Mouse (Mus musculus) MEL (cell line): ENCODE data around the gene Secisbp2l. TPM values are rescaled to one million over a fixed set of nuclear protein-coding genes. Genes with fewer than 3 reads are reported as not detected.

ENCODE experiments used
- DNase-seq: peaks from one replicate; pipeline ENCODE4 v3.0.0; 2011; ENCODE audit warnings: low read depth, low spot score
- H3K27ac ChIP-seq: 2 replicates; pipeline ENCODE4 v1.5.1; 2012; ENCODE audit warnings: low read depth, mild to moderate bottlenecking, control low read depth, low read length, moderate library complexity; ENCODE audit not compliant: control insufficient read depth
- H3K27me3 ChIP-seq, 2 experiments: fragments of 150-350 bp in 1 of 2; sonication (generic) in 1 of 2; 2 replicates each; pipeline ENCODE4 v1.6.1; 2012; ENCODE audit warnings: low read length in 2 of 2, mild to moderate bottlenecking in 2 of 2, improper control_type of control experiment in 1 of 2, moderate library complexity in 1 of 2; ENCODE audit not compliant: insufficient read depth in 2 of 2, control insufficient read depth in 1 of 2
- H3K36me3 ChIP-seq, 2 experiments: 2 replicates each; pipeline ENCODE4 v1.6.1; 2012 to 2014; ENCODE audit warnings: low read length in 2 of 2, improper control_type of control experiment in 1 of 2, inconsistent platforms in 1 of 2, mild to moderate bottlenecking in 1 of 2; ENCODE audit not compliant: insufficient read depth in 2 of 2, control insufficient read depth in 1 of 2
- H3K4me1 ChIP-seq, 2 experiments: fragments of 150-350 bp in 1 of 2; sonication (generic) in 1 of 2; 2 replicates each; pipeline ENCODE4 v1.6.1; 2012; ENCODE audit warnings: low read length in 2 of 2, improper control_type of control experiment in 1 of 2, mild to moderate bottlenecking in 1 of 2; ENCODE audit not compliant: insufficient read depth in 2 of 2, control insufficient read depth in 1 of 2
- H3K4me3 ChIP-seq, 2 experiments: fragments of 150-350 bp in 1 of 2; sonication (generic) in 1 of 2; 2 replicates each; pipeline ENCODE4 v1.5.1; 2012; ENCODE audit warnings: low read depth in 2 of 2, low read length in 2 of 2, mild to moderate bottlenecking in 2 of 2, moderate library complexity in 2 of 2, control low read depth in 1 of 2, improper control_type of control experiment in 1 of 2; ENCODE audit not compliant: control insufficient read depth in 1 of 2, insufficient read depth in 1 of 2
- H3K79me2 ChIP-seq: 2 replicates; pipeline ENCODE4 v1.6.1; 2012; ENCODE audit warnings: mild to moderate bottlenecking, low read length, moderate library complexity; ENCODE audit not compliant: control insufficient read depth, poor library complexity, insufficient read depth
- H3K9ac ChIP-seq: 2 replicates; pipeline ENCODE4 v1.6.1; 2012; ENCODE audit warnings: low read depth, mild to moderate bottlenecking, control low read depth, low read length, moderate library complexity; ENCODE audit not compliant: control insufficient read depth, poor library complexity, severe bottlenecking
- H3K9me3 ChIP-seq: fragments of 150-350 bp; sonication (generic); replicated peaks from 2 replicates; pipeline ENCODE4 v1.6.1; 2012; ENCODE audit warnings: mild to moderate bottlenecking, low read length, improper control_type of control experiment, moderate library complexity; ENCODE audit not compliant: insufficient read depth
- BHLHE40 ChIP-seq: IDR thresholded peaks from 2 replicates; pipeline ENCODE4 v1.6.1; 2012; ENCODE audit warnings: low read depth, mild to moderate bottlenecking, inconsistent platforms, low read length, improper control_type of control experiment, borderline replicate concordance
- CHD1 ChIP-seq: IDR thresholded peaks from 2 replicates; pipeline ENCODE4 v1.6.1; 2012; ENCODE audit warnings: low read depth, mild to moderate bottlenecking, inconsistent platforms, low read length, improper control_type of control experiment
- ELF1 ChIP-seq: IDR thresholded peaks from 2 replicates; pipeline ENCODE4 v1.6.1; 2014; ENCODE audit warnings: low read depth, mild to moderate bottlenecking, inconsistent platforms, low read length, improper control_type of control experiment, moderate library complexity
- ETS1 ChIP-seq: IDR thresholded peaks from 2 replicates; pipeline ENCODE4 v1.6.1; 2012; ENCODE audit warnings: low read depth, mild to moderate bottlenecking, inconsistent platforms, low read length, improper control_type of control experiment, moderate library complexity
- GATA1 ChIP-seq: IDR thresholded peaks from 2 replicates; pipeline ENCODE4 v1.6.1; 2011; ENCODE audit warnings: low read depth, low read length, improper control_type of control experiment
- JUND ChIP-seq: IDR thresholded peaks from 2 replicates; pipeline ENCODE4 v1.6.1; 2011; ENCODE audit warnings: low read depth, mild to moderate bottlenecking, improper control_type of control experiment, low read length
- KAT2A ChIP-seq: conservative IDR thresholded peaks from 2 replicates; pipeline ENCODE4 v1.6.1; 2012; ENCODE audit warnings: low read depth, low read length, improper control_type of control experiment, inconsistent platforms
- MAFK ChIP-seq: IDR thresholded peaks from 2 replicates; pipeline ENCODE4 v1.6.1; 2011; ENCODE audit warnings: low read depth, mild to moderate bottlenecking, low read length, improper control_type of control experiment, borderline replicate concordance
- MAX ChIP-seq: IDR thresholded peaks from 2 replicates; pipeline ENCODE4 v1.6.1; 2011; ENCODE audit warnings: low read length, improper control_type of control experiment
- MEF2A ChIP-seq: IDR thresholded peaks from 2 replicates; pipeline ENCODE4 v1.6.1; 2014; ENCODE audit warnings: low read depth, mild to moderate bottlenecking, inconsistent platforms, low read length, improper control_type of control experiment; ENCODE audit not compliant: poor library complexity, insufficient replicate concordance, severe bottlenecking; ENCODE audit errors: extremely low read depth
- MXI1 ChIP-seq: IDR thresholded peaks from 2 replicates; pipeline ENCODE4 v1.6.1; 2011; ENCODE audit warnings: mild to moderate bottlenecking, low read depth, low read length, improper control_type of control experiment
- MYB ChIP-seq: IDR thresholded peaks from 2 replicates; pipeline ENCODE4 v1.6.1; 2011; ENCODE audit warnings: mild to moderate bottlenecking, low read depth, low read length, improper control_type of control experiment
- NELFE ChIP-seq: IDR thresholded peaks from 2 replicates; pipeline ENCODE4 v1.6.1; 2011; ENCODE audit warnings: low read depth, low read length, improper control_type of control experiment
- NRF1 ChIP-seq: IDR thresholded peaks from 2 replicates; pipeline ENCODE4 v1.6.1; 2014; ENCODE audit warnings: low read depth, mild to moderate bottlenecking, inconsistent platforms, low read length, improper control_type of control experiment, moderate library complexity; ENCODE audit not compliant: poor library complexity, insufficient read depth, severe bottlenecking
- POLR2A ChIP-seq, 2 experiments: IDR thresholded peaks; 2 replicates each; pipeline ENCODE4 v1.6.1; 2011 to 2012; ENCODE audit warnings: low read length in 2 of 2, mild to moderate bottlenecking in 2 of 2, control low read depth in 1 of 2, improper control_type of control experiment in 1 of 2, low read depth in 1 of 2, moderate library complexity in 1 of 2; ENCODE audit not compliant: control insufficient read depth in 1 of 2, insufficient read depth in 1 of 2, poor library complexity in 1 of 2
- POLR2AphosphoS2 ChIP-seq: IDR thresholded peaks from 2 replicates; pipeline ENCODE4 v1.6.1; 2011; ENCODE audit warnings: low read length, improper control_type of control experiment
- RCOR1 ChIP-seq: IDR thresholded peaks from 2 replicates; pipeline ENCODE4 v1.6.1; 2012; ENCODE audit warnings: low read depth, mild to moderate bottlenecking, inconsistent platforms, low read length, improper control_type of control experiment
- SIN3A ChIP-seq: IDR thresholded peaks from 2 replicates; pipeline ENCODE4 v1.6.1; 2012; ENCODE audit warnings: low read length, improper control_type of control experiment, inconsistent platforms
- SMC3 ChIP-seq: IDR thresholded peaks from 2 replicates; pipeline ENCODE4 v1.6.1; 2011; ENCODE audit warnings: low read depth, low read length, improper control_type of control experiment
- UBTF ChIP-seq: IDR thresholded peaks from 2 replicates; pipeline ENCODE4 v1.6.1; 2012; ENCODE audit warnings: low read depth, mild to moderate bottlenecking, inconsistent platforms, low read length, improper control_type of control experiment, moderate library complexity, borderline replicate concordance; ENCODE audit not compliant: insufficient read depth
- USF2 ChIP-seq, 2 experiments: IDR thresholded peaks; 2 replicates each; pipeline ENCODE4 v1.6.1; 2011 to 2012; ENCODE audit warnings: improper control_type of control experiment in 2 of 2, low read length in 2 of 2, borderline replicate concordance in 1 of 2, inconsistent platforms in 1 of 2, low read depth in 1 of 2, mild to moderate bottlenecking in 1 of 2; ENCODE audit not compliant: insufficient read depth in 1 of 2
- ZC3H11A ChIP-seq: IDR thresholded peaks from 2 replicates; pipeline ENCODE4 v1.6.1; 2012; ENCODE audit warnings: low read depth, mild to moderate bottlenecking, inconsistent platforms, low read length, improper control_type of control experiment
- ZKSCAN1 ChIP-seq: IDR thresholded peaks from 2 replicates; pipeline ENCODE4 v1.6.1; 2012; ENCODE audit warnings: low read depth, mild to moderate bottlenecking, inconsistent platforms, low read length, improper control_type of control experiment, moderate library complexity
- ZMIZ1 ChIP-seq: IDR thresholded peaks from 2 replicates; pipeline ENCODE4 v1.6.1; 2012; ENCODE audit warnings: low read depth, mild to moderate bottlenecking, inconsistent platforms, low read length, improper control_type of control experiment, moderate library complexity
- ZNF384 ChIP-seq: IDR thresholded peaks from 2 replicates; pipeline ENCODE4 v1.6.1; 2012; ENCODE audit warnings: low read depth, mild to moderate bottlenecking, inconsistent platforms, low read length, improper control_type of control experiment
- polyA plus RNA-seq, 2 experiments: library from polyadenylated mRNA; stranded (reverse) in 1 of 2; unstranded in 1 of 2; fragments of >175 nt in 1 of 2; fragments of >200 nt in 1 of 2; gene quantifications; 2 replicates each; pipeline versions ENCODE4 v1.2.1 to v1.2.4; 2012; ENCODE audit warnings: low replicate concordance in 2 of 2, low read depth in 1 of 2; ENCODE audit not compliant: insufficient read length in 2 of 2, insufficient read depth in 1 of 2, missing spikeins in 1 of 2
- total RNA-seq: library from RNA; depleted of rRNA; stranded (reverse); fragments of 300-350 nt; gene quantifications from 2 replicates; pipeline ENCODE4 v1.2.3, GENCODE M21; 2012

Secisbp2l gene
- total and polyA plus RNA-seq, 3 experiments: 7.6 to 10.9 TPM; not detected in 1

DNA sequence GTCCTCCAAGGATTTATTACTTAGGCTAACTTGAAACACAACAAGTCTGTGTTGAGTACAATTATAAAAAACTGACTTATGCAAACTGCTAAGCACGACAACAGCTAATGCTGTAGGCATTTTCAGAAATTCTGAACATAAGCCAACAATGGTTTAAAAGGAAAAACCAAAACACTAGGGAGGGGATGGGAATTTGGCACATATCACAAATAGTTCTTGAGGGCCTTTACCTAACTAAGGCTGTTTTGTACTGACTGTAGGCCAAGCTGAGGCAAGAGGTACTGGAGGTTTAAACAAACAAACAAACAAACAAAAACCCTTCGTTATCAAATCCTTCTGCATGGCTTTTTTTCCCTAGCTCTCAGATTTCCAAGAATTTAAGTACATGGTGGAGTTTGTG lies 1.7 kb downstream of the Secisbp2l start:
- Histone ChIP-seq H3K9ac (no peak overlapping the region), H3K27ac (no peak overlapping the region), H3K9me3 (no peaks in the 10 kb centered on the region), H3K79me2 (peaks cover 12% of the 10 kb centered on the region), H3K4me1 (peaks cover 2 to 5% of the 10 kb centered on the region in 2 experiments; a peak in 2 of 4 replicates), H3K27me3 (no peaks in the 10 kb centered on the region), H3K36me3 (peaks cover 0 to 14% of the 10 kb centered on the region in 2 experiments; a peak in 2 of 4 replicates), H3K4me3 (no peak overlapping the region)
- TF ChIP-seq SMC3 (no peak), POLR2AphosphoS2 (no peak), ZNF384 (no peak), POLR2A (IDR thresholded peaks at IDR 0.05; ENCODE audit: control insufficient read depth in 1 of 2, insufficient read depth in 1 of 2, low read depth in 1 of 2, low read length in 2 of 2, poor library complexity in 1 of 2) (no peak), MAFK (no peak)
- DNase-seq: no peak

DNA sequence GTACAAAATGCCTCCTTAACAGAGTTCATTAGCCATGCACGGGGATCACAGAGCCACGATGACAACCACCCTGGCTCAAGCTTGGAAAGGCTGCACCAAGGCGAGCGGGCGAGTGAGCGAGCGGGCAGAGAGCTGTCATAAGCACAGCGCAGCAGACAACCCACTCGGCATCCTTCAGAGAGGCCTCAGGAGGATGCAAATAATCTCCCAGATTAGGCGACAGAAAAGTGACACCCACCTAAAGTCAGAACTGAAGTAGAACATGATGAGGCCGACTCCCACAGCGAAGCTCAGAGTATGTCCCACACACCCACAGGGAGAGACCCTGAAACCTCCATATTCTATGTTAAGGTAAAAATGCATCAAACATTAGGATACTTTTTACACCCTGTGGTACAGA lies 4.3 kb downstream of the Secisbp2l start:
- Histone ChIP-seq H3K4me1 (peaks cover 4 to 8% of the 10 kb centered on the region in 2 experiments; a peak in 3 of 4 replicates), H3K9me3 (no peaks in the 10 kb centered on the region), H3K9ac (no peak overlapping the region), H3K27ac (no peak overlapping the region), H3K4me3 (no peak overlapping the region), H3K27me3 (no peaks in the 10 kb centered on the region), H3K36me3 (peaks cover 0 to 18% of the 10 kb centered on the region in 2 experiments; a peak in 2 of 4 replicates), H3K79me2 (peaks cover 12% of the 10 kb centered on the region)
- no peak for TF ChIP-seq JUND
- TF ChIP-seq UBTF: no peak
- TF ChIP-seq NRF1: no peak
- no peak for DNase-seq

DNA sequence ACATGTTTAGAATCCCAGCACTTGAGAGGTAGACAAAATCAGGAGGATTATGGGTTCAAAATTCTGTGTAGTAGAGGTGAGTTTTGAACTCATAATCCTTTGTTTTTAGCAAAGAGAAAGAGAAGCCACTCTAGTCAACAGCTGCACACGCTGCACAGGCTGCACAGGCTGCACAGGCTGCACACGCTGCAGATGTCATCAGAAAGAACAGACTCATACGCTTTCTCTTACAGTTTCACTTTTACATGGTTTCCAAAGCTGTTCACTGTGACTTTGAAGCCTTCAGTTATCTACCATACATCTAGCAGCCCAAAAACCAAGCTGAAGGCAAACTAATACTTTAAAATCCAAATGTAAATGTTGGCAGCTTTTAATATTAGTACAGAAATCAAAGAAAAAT lies 5.7 kb downstream of the Secisbp2l start:
- peaks cover 2 to 6% of the 10 kb centered on the region in 2 experiments; a peak in 3 of 4 replicates for H3K4me1 ChIP-seq
- no peaks in the 10 kb centered on the region for H3K27me3 ChIP-seq
- peaks cover 0 to 14% of the 10 kb centered on the region in 2 experiments; a peak in 2 of 4 replicates for H3K36me3 ChIP-seq
- DNase-seq: no peak
- peaks cover 9% of the 10 kb centered on the region; the same call in 1 of the 2 replicates for H3K79me2 ChIP-seq
- H3K4me3 ChIP-seq: no peak overlapping the region
- no peak overlapping the region for H3K9ac ChIP-seq
- TF ChIP-seq SIN3A (no peak), USF2 (IDR thresholded peaks at IDR 0.05; ENCODE audit: borderline replicate concordance in 1 of 2, insufficient read depth in 1 of 2, low read depth in 1 of 2, low read length in 2 of 2) (no peak), POLR2AphosphoS2 (no peak), MXI1 (no peak), CHD1 (no peak), SMC3 (no peak), UBTF (no peak), RCOR1 (no peak), MEF2A (no peak), ZMIZ1 (no peak), NELFE (no peak), ELF1 (no peak), MYB (no peak), ETS1 (no peak), BHLHE40 (no peak), MAX (no peak), ZC3H11A (no peak), KAT2A (no peak), ZKSCAN1 (no peak), GATA1 (no peak)
- TF ChIP-seq, all 39 proteins: peak for 0
- no peak overlapping the region for H3K27ac ChIP-seq
- H3K9me3 ChIP-seq: no peaks in the 10 kb centered on the region
